Mouse (Mus musculus) thymus, postnatal 0 days (tissue): Measurements from ENCODE around the gene Sgk2. TPM values are rescaled to one million over a fixed set of nuclear protein-coding genes. Genes with fewer than 3 reads are reported as not detected.
"Not testable (repeated sequence)": the region's sequence is repeated elsewhere in the genome, so short reads cannot be mapped to it uniquely, and the experiment has no call there.

ENCODE experiments used
- DNase-seq: peaks from one replicate; pipeline ENCODE4 v3.0.0-alpha.2; 2015; ENCODE audit warnings: low spot score
- polyA plus RNA-seq: library from polyadenylated mRNA; unstranded; fragments of >200 nt; fragmentation: Nextera tagmentation; extraction: Ambion mirVana; gene quantifications from 2 replicates; pipeline ENCODE4 v1.2.1, GENCODE M21; 2015

The Sgk2 gene
- polyA plus RNA-seq, 1 experiment from 2014 or later, result 0.22 TPM

DNA sequence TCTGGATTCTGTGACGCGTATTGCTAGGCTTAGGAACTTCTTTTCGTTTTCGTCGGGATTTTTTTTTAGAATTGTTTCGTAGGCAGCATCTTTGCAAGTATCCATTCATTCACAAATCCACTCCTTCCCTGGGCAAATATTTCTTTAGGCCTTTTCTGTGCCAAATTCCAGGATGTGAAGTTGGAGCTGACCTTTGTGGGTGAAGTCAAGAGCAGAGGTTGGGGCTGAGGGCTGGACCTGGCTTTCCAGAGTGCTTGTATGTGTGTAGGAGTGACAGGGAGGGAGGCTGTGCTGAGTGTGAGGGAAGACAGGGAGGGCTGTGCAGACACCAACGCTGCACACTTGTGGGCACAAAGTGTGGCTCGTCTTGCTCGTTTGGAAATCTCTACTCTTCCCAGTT is 69.5 kb downstream of the Sgk2 start:
- no peak for DNase-seq

GRCm38 (mm10) chr2:163058981-163059380 is 71.9 kb downstream of the Sgk2 start:
- DNase-seq, result not testable (repeated sequence)

DNA sequence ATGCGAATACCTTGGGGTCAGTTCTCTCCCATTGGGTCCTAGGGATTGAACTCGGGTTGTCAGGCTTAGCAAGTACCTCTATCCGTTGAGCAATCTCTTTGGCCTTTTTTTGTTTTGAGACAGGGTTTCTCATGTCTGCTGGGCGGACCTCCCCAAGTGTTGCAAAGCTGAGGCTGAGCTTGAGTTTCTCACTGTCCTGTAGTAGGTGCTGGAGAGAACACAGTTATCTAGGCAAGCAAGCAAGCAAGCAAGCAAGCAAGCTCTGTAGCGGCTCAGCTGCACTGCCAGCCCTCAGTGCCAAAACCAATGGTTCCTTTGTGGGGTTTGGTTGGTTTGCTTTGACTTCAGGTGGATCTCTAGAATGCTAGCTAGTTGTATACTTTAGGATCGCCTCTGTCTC is 73.5 kb downstream of the Sgk2 start:
- no peak for DNase-seq

DNA sequence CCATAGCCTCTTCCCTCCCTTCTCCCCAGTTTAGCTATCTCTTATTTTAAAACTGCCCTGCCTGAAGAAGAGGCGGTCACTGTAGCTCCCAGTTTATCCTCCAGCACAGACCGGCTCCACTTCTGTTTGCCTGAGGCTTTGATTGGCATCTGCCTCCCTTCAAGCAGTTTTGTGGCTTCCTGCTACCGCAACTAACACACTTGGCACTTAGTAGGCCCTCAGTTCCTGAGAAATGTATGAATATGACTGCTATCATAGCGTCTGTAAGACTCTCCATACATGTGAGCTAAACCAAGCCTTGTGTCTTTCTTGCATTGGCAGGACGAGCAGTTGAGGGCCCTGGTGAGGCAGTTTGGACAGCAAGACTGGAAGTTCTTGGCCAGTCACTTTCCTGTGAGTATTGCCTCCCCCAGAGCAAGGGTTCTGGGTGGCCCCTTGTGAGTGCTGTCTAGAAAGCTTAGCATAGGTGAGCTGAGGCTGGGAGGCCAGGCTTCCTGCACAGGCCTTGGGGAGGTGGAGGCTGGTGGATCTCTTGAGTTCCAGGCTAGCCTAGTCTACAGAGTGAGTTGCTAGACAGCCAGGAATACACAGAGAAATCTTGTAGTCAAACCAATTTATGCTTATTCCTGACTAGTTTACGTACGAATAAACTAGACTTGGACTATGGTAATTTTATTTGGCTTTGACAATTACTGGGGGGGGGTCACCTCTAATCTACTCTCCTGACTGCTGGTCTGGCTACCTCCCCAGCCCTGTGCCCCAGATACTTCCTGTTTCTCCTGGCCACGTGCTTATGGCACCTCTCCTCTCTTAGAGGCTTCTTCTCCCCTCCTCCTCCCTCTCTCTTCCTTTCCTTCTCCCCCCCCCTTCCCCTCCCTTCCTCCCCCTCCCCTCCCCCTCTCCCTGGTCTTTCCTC is 74.3 kb downstream of the Sgk2 start:
- DNase-seq, result no peak

GRCm38 (mm10) chr2:163062119-163062508 is 75.0 kb downstream of the Sgk2 start:
- DNase-seq, result no peak

Other genes with a start within 250 kb of the Sgk2 start
- 203 and 212 TPM in 2 replicates for gene Srsf6, start 55.8 kb upstream of the Sgk2 start, polyA plus RNA-seq
- 0.05 TPM in 1 of 2 replicates, not detected in the other for gene L3mbtl1, start 43.9 kb upstream of the Sgk2 start, polyA plus RNA-seq
- gene Ift52, start 30.0 kb downstream of the Sgk2 start, polyA plus RNA-seq, result 54.7 and 59.2 TPM in 2 replicates
- gene Mybl2, start 67.4 kb downstream of the Sgk2 start, polyA plus RNA-seq, result 26.9 and 27.5 TPM in 2 replicates
- gene Gtsf1l, start 100.5 kb downstream of the Sgk2 start, polyA plus RNA-seq, result not detected in 2 replicates
- 2.7 and 3.5 TPM in 2 replicates for gene Tox2, start 215.8 kb downstream of the Sgk2 start, polyA plus RNA-seq